Mouse (Mus musculus) CD4-positive, CD25-positive, alpha-beta regulatory T cell (primary cell): ENCODE results near the gene Gm28553. TPM values are rescaled to one million over a fixed set of nuclear protein-coding genes. Genes with fewer than 3 reads are reported as not detected.

Experiments
- polyA plus RNA-seq: library from polyadenylated mRNA; unstranded; fragments of 100-300 nt; shearing (Covaris generic); gene quantifications from one replicate; pipeline ENCODE4 v1.2.1, GENCODE M21; 2017

The Gm28553 gene
- polyA plus RNA-seq = not detected

DNA sequence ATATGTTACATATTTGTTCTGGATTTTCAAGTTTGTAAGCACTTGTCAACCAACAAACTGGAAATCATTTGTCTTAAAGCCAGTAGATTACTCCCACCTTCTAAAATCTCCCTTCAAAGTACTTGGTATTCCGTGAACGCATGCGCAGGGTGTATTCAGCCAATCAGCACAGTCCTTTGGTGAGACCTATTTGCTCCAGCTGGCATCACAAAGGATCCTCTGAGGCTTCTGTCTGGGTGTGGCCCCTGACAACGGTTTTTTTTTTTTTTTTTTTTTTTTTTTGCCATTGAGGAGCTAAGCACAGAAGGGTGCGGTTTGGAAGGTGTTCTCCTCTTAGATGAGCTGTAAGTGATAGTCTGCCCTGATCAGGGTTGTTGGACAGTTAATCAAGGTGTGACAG lies at the start of gene Gm28553:
TSS of gene Gm28553 (plus strand) at position 301 of the 400 bp plus-strand sequence.

